Mouse (Mus musculus) heart, adult 2 months (tissue): ENCODE measurements at regions not wholly inside any gene's neighbourhood (a gene's known extent, or its start where the extent isn't known, plus 50 kb on each side); places are given as distances from the start of the nearest gene placed in this dataset.

Experiments used
- CTCF ChIP-seq: fragments of 200-600 bp; IDR thresholded peaks from 2 replicates; pipeline ENCODE4 v1.8.1; 2022; ENCODE audit warnings: antibody characterized with exemption, mild to moderate bottlenecking, moderate library complexity
- EP300 ChIP-seq: fragments of 200-500 bp; IDR thresholded peaks from 2 replicates; pipeline ENCODE4 v1.6.1; 2011; ENCODE audit warnings: low read depth, low read length, control low read depth; ENCODE audit not compliant: insufficient read depth
- POLR2A ChIP-seq: fragments of 200-500 bp; IDR thresholded peaks from 2 replicates; pipeline ENCODE4 v1.6.1; 2011; ENCODE audit warnings: mild to moderate bottlenecking, low read depth, low read length, control low read depth; ENCODE audit not compliant: insufficient read depth

- TF ChIP-seq CTCF (no peak), EP300 (no peak), POLR2A (no peak)
Measured at GRCm38 (mm10) chr14:54104243-54104642, 149.7 kb downstream of the Dad1 start.
